Mouse (Mus musculus): ENCODE data around the gene Jam2.

GRCm38 (mm10) chr16:84770891-84771290 is 3.0 kb upstream of the Jam2 start:
- TF ChIP-seq CTCF (IDR thresholded peaks at IDR 0.05; ENCODE audit: control insufficient read depth, insufficient read depth, insufficient read length) (no peak), MAX (IDR thresholded peaks at IDR 0.05) (no peak), MYOD1 (IDR thresholded peaks at IDR 0.05; ENCODE audit: control insufficient read depth, insufficient read length, low read depth) (no peak), FOSL1 (IDR thresholded peaks at IDR 0.05; ENCODE audit: insufficient read depth, low read length, poor library complexity, severe bottlenecking) (no peak)

Data from C2C12 (cell line).